ENCODE assay signal across 20 mouse cellular contexts in genomic region chr1:40128481-40128880, GRCm38 (mm10). TPM values are rescaled to one million over a fixed set of nuclear protein-coding genes. Genes with fewer than 3 reads are reported as not detected.
DNase-seq lines count a peak whose midpoint lies in the region; ATAC-seq and TF ChIP-seq lines count a peak whose summit lies in the region.
"Had no signal": no experiment of that assay in that cellular context is flagged by ENCODE, and none has a peak within 500 bp of the region (broad histone marks: within the 10 kb centered on the region; RNA-seq: fewer than 3 reads in every experiment).

No protein-coding gene starts in this region.

- TF ChIP-seq CTCF in Patski (IDR thresholded peaks at IDR 0.05) = no peak

- ATAC-seq in Patski = peak; percentile 44
- 0 out of 2 replicates have a peak, but pooled peaks have one; percentile 38 for ATAC-seq in granulocyte monocyte progenitor cell, adult 5-6 weeks (replicated peaks; ENCODE audit: poor library complexity, severe bottlenecking)
- ATAC-seq in inflammation-experienced regulatory T-cells, adult 6 months = no peak
- ATAC-seq: forebrain, embryonic 16.5 days; hindbrain, postnatal 0 days; intestine, embryonic 15.5 days had no signal

- CTCF ChIA-PET in Patski (lab: Charles Lee) = interaction anchor here (1.3 kb wide), 1 partner anchor 154 kb away, joined by 3 read pairs; no protein-coding TSS in a partner anchor

- peak; percentile 21 for DNase-seq in adrenal gland, adult 8-10 months
- no peak for DNase-seq in adrenal gland, adult 18-20 months (ENCODE audit: low spot score in 2 of 2)
- peak; percentile 19 for DNase-seq in 3T3-L1 (ENCODE audit: low read depth, low spot score)
- DNase-seq in Patski (ENCODE audit: low read depth, low spot score) = no peak
- DNase-seq in right cerebral cortex, adult 2 months (ENCODE audit: low spot score in 2 of 2) = no peak
- DNase-seq: cerebellum, adult 11-12 months; cerebellum, adult 9-10 months; cerebellum, postnatal 25 days; gastrocnemius, postnatal 25 days; heart, postnatal 10 days; kidney, adult 18-20 months had no signal

- H3K27me3 ChIP-seq in Patski = no peaks in the 10 kb centered on the region
- H3K27me3 ChIP-seq: embryonic facial prominence, embryonic 13.5 days; forebrain, embryonic 12.5 days; hindbrain, embryonic 13.5 days; intestine, embryonic 15.5 days had no signal

- POLR2A ChIA-PET in Patski (lab: Charles Lee) = no interaction called here

- in situ Hi-C loops in Patski (cut with MboI; ENCODE audit: low pct_unique_long_range_greater_than_20kb) = no loop called here

RNA-seq across cellular contexts. Expression of gene Il1r2, which starts 54.6 kb away (rescaled TPM):
- total RNA-seq in adrenal gland, adult 8-10 months (2022) = under 1 TPM in 1 of 4 experiments, not detected in 3; 0.49 TPM
- total RNA-seq in adrenal gland, adult 18-20 months (2021) = under 1 TPM in 1 of 2 experiments, not detected in 1; 0.56 TPM
- 0.04 TPM for polyA plus RNA-seq in Patski (2021)
- not detected in 2 replicates for total RNA-seq in granulocyte monocyte progenitor cell, adult 5-6 weeks (2014; fragmentation: Nextera tagmentation)
- 0.88 and 2.9 TPM in 2 replicates for total RNA-seq in granulocyte monocyte progenitor cell, adult 5-6 weeks (2017)
- polyA plus RNA-seq in inflammation-experienced regulatory T-cells, adult 6 months (2017; shearing (Covaris generic)) = 100 to 1,000 TPM; 110 to 229 (median 126) TPM
- total RNA-seq: heart, adult 18-20 months; heart, postnatal 10 days had no signal

Comparison
In these comparisons a context has a peak if more than half of its experiments do, and no peak if none do; other contexts are left out.
1. DNase-seq: peak in adrenal gland, adult 8-10 months (single experiment) and 3T3-L1 (single experiment); none in adrenal gland, adult 18-20 months (0 of 2), Patski (single experiment) and right cerebral cortex, adult 2 months (0 of 2).